Mouse (Mus musculus): ENCODE results near the gene Dclk3. TPM values are rescaled to one million over a fixed set of nuclear protein-coding genes. Genes with fewer than 3 reads are reported as not detected.
A peak's percentile ranks its signal among the peaks of the same experiment; 100 is the strongest.

Gene Dclk3
- polyA plus RNA-seq, 1 experiment, result 0.09 TPM

DNA sequence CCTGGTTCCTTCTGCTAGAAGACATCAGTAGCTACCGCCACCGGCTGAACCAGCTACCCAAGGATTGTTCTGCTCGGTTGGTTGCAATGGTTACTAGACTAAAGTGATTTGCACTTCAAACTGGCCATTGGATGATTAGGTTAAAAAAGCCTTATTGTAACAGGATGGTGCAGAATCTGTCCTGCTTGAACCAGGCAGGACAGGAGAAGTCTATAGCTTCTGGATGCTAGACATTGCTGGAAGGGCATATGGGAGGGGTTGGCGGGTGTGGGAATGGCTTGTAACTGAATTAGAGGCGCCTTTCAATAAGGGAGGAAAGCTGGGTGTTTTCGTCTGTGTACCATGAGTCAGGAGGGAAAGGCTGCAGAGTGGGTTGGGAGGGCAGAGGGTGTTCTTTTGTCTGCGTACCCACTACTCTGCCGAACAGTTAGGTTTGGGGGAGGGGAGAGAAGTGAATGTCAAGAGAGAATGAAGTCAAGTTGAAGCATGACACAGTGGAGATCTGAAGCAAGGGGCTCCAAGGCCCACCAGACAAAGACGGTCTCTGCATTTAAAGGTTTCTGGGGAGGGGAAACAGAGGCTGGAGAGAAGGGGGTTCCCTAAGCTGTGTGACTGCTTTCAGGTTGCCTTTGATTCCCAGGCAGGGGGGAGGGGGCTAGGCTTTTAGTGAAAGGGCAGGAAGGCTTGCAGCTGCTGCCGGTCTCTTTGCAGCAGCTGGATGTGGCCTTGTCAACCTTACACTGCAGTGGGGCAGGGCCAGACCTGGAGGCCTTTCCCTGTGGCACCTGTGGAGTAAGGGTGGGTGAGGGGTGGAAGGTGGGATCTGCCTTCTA, 48.0 kb downstream of the Dclk3 start:
- 86% methylated on average over 10 of the region's 10 CpGs for WGBS
- no peaks in the 10 kb centered on the region for H3K4me1 ChIP-seq (replicated peaks; ENCODE audit: control insufficient read depth, insufficient read depth, low read length)
- TF ChIP-seq POLR2A (IDR thresholded peaks at IDR 0.05; ENCODE audit: control insufficient read depth, extremely low read depth, insufficient read depth, low read length, poor library complexity) (no peak), CTCF (IDR thresholded peaks at IDR 0.05; ENCODE audit: borderline replicate concordance, control insufficient read depth, extremely low read depth, insufficient read depth, low read length, poor library complexity) (no peak)
- no peaks in the 10 kb centered on the region for H3K36me3 ChIP-seq (ENCODE audit: control insufficient read depth, insufficient read depth, low read length)
- no peaks in the 10 kb centered on the region for H3K27me3 ChIP-seq (ENCODE audit: control insufficient read depth, insufficient read depth, low read length)
- H3K4me3 ChIP-seq (ENCODE audit: control insufficient read depth, insufficient read depth, low read length), result no peak overlapping the region
- DNase-seq, result no peak
- no peak overlapping the region for H3K27ac ChIP-seq (ENCODE audit: control insufficient read depth, insufficient read depth, low read length)

DNA sequence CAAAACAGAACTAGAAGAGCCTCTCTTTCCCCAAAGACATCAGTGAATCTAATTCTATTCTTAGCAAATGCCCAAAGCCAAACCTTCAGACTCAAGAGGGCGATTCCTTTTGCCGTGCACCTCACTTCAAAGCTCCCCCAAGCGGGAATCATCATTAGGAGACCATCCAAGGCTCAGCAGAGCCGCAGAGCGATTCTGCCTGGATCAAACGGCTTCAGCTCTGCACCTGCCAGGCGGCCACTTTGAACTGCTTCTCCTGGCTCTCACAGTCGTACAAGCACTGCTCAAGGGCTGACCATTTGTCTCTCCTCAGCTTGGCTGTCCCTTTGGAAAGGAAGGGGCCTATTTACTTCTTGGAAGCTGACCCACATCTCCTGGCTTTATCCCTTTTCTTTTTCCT, 51.7 kb downstream of the Dclk3 start:
- Histone ChIP-seq H3K27ac (ENCODE audit: control insufficient read depth, insufficient read depth, low read length) (no peak overlapping the region), H3K4me3 (ENCODE audit: control insufficient read depth, insufficient read depth, low read length) (no peak overlapping the region), H3K36me3 (ENCODE audit: control insufficient read depth, insufficient read depth, low read length) (no peaks in the 10 kb centered on the region), H3K27me3 (ENCODE audit: control insufficient read depth, insufficient read depth, low read length) (no peaks in the 10 kb centered on the region), H3K4me1 (replicated peaks; ENCODE audit: control insufficient read depth, insufficient read depth, low read length) (no peaks in the 10 kb centered on the region)
- no peak for TF ChIP-seq POLR2A (IDR thresholded peaks at IDR 0.05; ENCODE audit: control insufficient read depth, extremely low read depth, insufficient read depth, low read length, poor library complexity)
- TF ChIP-seq CTCF (IDR thresholded peaks at IDR 0.05; ENCODE audit: borderline replicate concordance, control insufficient read depth, extremely low read depth, insufficient read depth, low read length, poor library complexity), result no peak
- 28% methylated on average over 8 of the region's 8 CpGs for WGBS
- DNase-seq, result no peak

DNA sequence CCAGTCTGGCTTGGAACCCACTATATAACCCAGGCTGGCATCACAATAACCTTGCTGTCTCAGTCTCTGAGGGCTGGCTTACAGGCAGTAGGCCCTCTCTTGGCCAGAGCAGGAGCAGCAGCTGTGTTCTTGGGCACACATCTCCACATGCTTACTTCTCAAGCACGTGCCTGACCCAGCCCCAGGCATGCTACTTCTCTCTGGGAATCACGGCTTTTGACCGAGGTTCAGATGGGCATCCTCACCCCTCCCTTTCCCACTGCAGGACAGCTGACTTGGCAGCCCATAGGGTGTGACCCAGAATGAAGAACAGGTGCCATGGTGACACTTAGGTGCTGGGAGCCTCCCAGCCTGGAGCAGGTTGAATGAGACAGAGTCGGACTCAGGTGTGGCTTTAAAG, 52.4 kb downstream of the Dclk3 start:
- H3K4me3 ChIP-seq (ENCODE audit: control insufficient read depth, insufficient read depth, low read length), result no peak overlapping the region
- H3K4me1 ChIP-seq (replicated peaks; ENCODE audit: control insufficient read depth, insufficient read depth, low read length), result no peaks in the 10 kb centered on the region
- no peak overlapping the region for H3K27ac ChIP-seq (ENCODE audit: control insufficient read depth, insufficient read depth, low read length)
- DNase-seq, result no peak
- no peaks in the 10 kb centered on the region for H3K36me3 ChIP-seq (ENCODE audit: control insufficient read depth, insufficient read depth, low read length)
- no peak for TF ChIP-seq POLR2A (IDR thresholded peaks at IDR 0.05; ENCODE audit: control insufficient read depth, extremely low read depth, insufficient read depth, low read length, poor library complexity)
- TF ChIP-seq CTCF (IDR thresholded peaks at IDR 0.05; ENCODE audit: borderline replicate concordance, control insufficient read depth, extremely low read depth, insufficient read depth, low read length, poor library complexity), result no peak
- WGBS, result 61% methylated on average over 4 of the region's 4 CpGs
- no peaks in the 10 kb centered on the region for H3K27me3 ChIP-seq (ENCODE audit: control insufficient read depth, insufficient read depth, low read length)

DNA sequence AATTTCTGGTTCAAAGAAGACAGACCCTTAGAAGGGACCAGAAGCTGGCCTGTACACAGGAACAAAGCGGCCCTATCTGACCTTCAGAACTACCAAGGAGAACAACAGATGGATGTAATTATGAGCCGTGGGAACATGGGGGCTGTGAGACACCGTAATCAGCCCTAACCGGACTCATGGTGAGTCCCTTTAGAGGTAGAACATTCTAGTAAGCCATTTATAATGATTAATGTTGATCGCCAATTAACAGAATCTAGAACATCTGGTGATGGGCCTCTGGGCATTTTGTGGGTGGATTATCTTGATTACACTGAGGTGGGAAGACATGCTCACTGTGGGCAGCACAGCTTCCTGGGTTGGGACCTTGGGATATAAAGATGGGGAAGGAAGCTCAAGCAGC, 54.6 kb downstream of the Dclk3 start:
- TF ChIP-seq CTCF (IDR thresholded peaks at IDR 0.05; ENCODE audit: borderline replicate concordance, control insufficient read depth, extremely low read depth, insufficient read depth, low read length, poor library complexity) (no peak), POLR2A (IDR thresholded peaks at IDR 0.05; ENCODE audit: control insufficient read depth, extremely low read depth, insufficient read depth, low read length, poor library complexity) (no peak)
- DNase-seq, result no peak
- H3K27ac ChIP-seq (ENCODE audit: control insufficient read depth, insufficient read depth, low read length), result no peak overlapping the region
- 94% methylated on average over 5 of the region's 5 CpGs for WGBS
- no peaks in the 10 kb centered on the region for H3K27me3 ChIP-seq (ENCODE audit: control insufficient read depth, insufficient read depth, low read length)
- H3K4me1 ChIP-seq (replicated peaks; ENCODE audit: control insufficient read depth, insufficient read depth, low read length), result no peaks in the 10 kb centered on the region
- H3K4me3 ChIP-seq (ENCODE audit: control insufficient read depth, insufficient read depth, low read length), result no peak overlapping the region
- H3K36me3 ChIP-seq (ENCODE audit: control insufficient read depth, insufficient read depth, low read length), result no peaks in the 10 kb centered on the region

DNA sequence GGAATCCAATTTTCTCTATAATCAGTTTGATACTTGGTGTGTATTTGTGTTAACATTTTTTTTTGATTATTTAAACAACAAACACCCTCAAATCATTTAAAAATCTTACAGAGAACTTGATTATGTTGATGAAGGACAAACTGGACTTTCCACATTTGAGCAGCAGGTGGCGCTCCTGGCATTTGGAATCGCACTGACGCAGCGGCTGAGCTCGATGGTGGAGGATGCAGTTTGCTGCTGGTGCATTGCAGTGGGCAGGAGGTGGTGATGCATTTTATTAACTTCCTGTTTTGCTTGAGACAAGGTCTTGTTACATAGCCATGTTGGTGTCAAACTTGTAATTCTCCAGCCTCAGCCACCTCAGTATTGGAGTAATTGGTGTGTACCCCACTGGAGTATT, 56.7 kb downstream of the Dclk3 start:
- DNase-seq, result peak; percentile 46
- Histone ChIP-seq H3K27me3 (ENCODE audit: control insufficient read depth, insufficient read depth, low read length) (no peaks in the 10 kb centered on the region), H3K4me1 (replicated peaks; ENCODE audit: control insufficient read depth, insufficient read depth, low read length) (no peaks in the 10 kb centered on the region), H3K4me3 (ENCODE audit: control insufficient read depth, insufficient read depth, low read length) (no peak overlapping the region), H3K36me3 (ENCODE audit: control insufficient read depth, insufficient read depth, low read length) (no peaks in the 10 kb centered on the region), H3K27ac (ENCODE audit: control insufficient read depth, insufficient read depth, low read length) (no peak overlapping the region)
- peak; percentile 84 for TF ChIP-seq CTCF (IDR thresholded peaks at IDR 0.05; ENCODE audit: borderline replicate concordance, control insufficient read depth, extremely low read depth, insufficient read depth, low read length, poor library complexity)
- TF ChIP-seq POLR2A (IDR thresholded peaks at IDR 0.05; ENCODE audit: control insufficient read depth, extremely low read depth, insufficient read depth, low read length, poor library complexity), result no peak
- under 1% methylated on average over 5 of the region's 5 CpGs for WGBS

DNA sequence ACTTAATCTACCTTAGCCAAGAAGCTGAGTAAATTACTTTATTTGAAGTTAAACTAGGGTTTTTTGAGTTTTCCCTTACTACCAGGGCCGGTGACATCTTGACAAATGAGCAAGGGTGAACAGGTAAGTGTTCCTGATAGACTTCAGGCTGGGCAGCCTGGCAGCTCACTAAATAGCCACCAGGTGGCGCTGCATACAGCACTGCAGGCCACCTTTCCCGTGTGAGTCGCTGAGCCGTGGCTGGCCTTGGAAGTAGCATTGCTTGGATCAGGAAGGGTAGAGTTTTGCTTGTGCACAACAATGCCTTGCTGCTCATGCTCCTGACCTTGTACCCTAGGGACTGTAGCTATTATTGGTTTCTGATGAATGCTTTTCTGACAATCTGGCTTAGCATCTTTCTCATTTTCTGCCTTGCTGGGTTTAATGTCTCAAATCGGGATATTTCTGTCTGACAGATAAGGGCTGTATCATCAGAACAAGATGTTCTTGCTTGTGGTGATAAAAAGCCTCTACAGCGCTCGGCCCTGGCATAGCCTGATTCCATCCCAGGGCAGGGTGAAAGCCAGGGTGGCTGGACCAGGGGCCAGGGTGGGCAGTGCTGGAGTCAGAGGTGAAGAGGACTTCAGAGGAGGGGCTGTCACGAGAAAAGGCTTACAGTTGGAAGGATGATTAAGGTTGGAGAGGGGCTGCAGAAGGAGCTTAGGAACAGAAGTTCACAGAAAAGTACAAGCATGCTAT, 58.4 kb downstream of the Dclk3 start:
- H3K4me1 ChIP-seq (replicated peaks; ENCODE audit: control insufficient read depth, insufficient read depth, low read length), result no peaks in the 10 kb centered on the region
- peak; percentile 50 for DNase-seq
- WGBS, result 32% methylated on average over 9 of the region's 9 CpGs
- TF ChIP-seq POLR2A (IDR thresholded peaks at IDR 0.05; ENCODE audit: control insufficient read depth, extremely low read depth, insufficient read depth, low read length, poor library complexity) (no peak), CTCF (IDR thresholded peaks at IDR 0.05; ENCODE audit: borderline replicate concordance, control insufficient read depth, extremely low read depth, insufficient read depth, low read length, poor library complexity) (peak; percentile 83)
- H3K4me3 ChIP-seq (ENCODE audit: control insufficient read depth, insufficient read depth, low read length), result no peak overlapping the region
- no peaks in the 10 kb centered on the region for H3K27me3 ChIP-seq (ENCODE audit: control insufficient read depth, insufficient read depth, low read length)
- no peaks in the 10 kb centered on the region for H3K36me3 ChIP-seq (ENCODE audit: control insufficient read depth, insufficient read depth, low read length)
- H3K27ac ChIP-seq (ENCODE audit: control insufficient read depth, insufficient read depth, low read length), result no peak overlapping the region
